Mouse (Mus musculus): ENCODE measurements around the gene Gpr34.

GRCm38 (mm10) chrX:13673001-13673400, 41.1 kb downstream of the Gpr34 start:
- TF ChIP-seq CTCF (IDR thresholded peaks at IDR 0.05; ENCODE audit: low read depth) (no peak), EP300 (IDR thresholded peaks at IDR 0.05; ENCODE audit: low read depth) (no peak)

Data from liver, postnatal 0 days (tissue).